Mouse (Mus musculus) midbrain, postnatal 0 days (tissue): Measurements from ENCODE around the gene Fbxo10. TPM values are rescaled to one million over a fixed set of nuclear protein-coding genes. Genes with fewer than 3 reads are reported as not detected.
"Not testable (repeated sequence)": the region's sequence is repeated elsewhere in the genome, so short reads cannot be mapped to it uniquely, and the experiment has no call there.

ENCODE experiments used
- ATAC-seq: fragments of 200-750 bp; cut with Nextera tagmentation; 2 replicates; pipeline ENCODE4 v1.8.0; 2017; ENCODE audit warnings: moderate number of reproducible peaks, mild to moderate bottlenecking, moderate TSS enrichment, moderate library complexity; ENCODE audit not compliant: low FRiP score
- DNase-seq: peaks from one replicate; pipeline ENCODE4 v3.0.0-alpha.2; 2015; ENCODE audit warnings: low spot score
- H3K27ac ChIP-seq: fragments of 300-500 bp; sonication (generic); 2 replicates; pipeline ENCODE4 v1.5.1; 2014; ENCODE audit warnings: low read depth, mild to moderate bottlenecking, low read length, mixed read lengths
- H3K27me3 ChIP-seq: fragments of 300-500 bp; sonication (generic); 2 replicates; pipeline ENCODE4 v1.6.1; 2014; ENCODE audit warnings: low read length, control low read depth, mixed read lengths; ENCODE audit not compliant: insufficient read depth
- H3K36me3 ChIP-seq: fragments of 300-500 bp; sonication (generic); 2 replicates; pipeline ENCODE4 v1.6.1; 2014; ENCODE audit warnings: low read length, control low read depth, mixed read lengths; ENCODE audit not compliant: insufficient read depth
- H3K4me1 ChIP-seq: fragments of 300-500 bp; sonication (generic); 2 replicates; pipeline ENCODE4 v1.6.1; 2014; ENCODE audit warnings: mild to moderate bottlenecking, control low read depth, antibody characterized with exemption, low read length, mixed read lengths; ENCODE audit not compliant: insufficient read depth
- H3K4me2 ChIP-seq: fragments of 300-500 bp; sonication (generic); 2 replicates; pipeline ENCODE4 v1.6.1; 2014; ENCODE audit warnings: low read depth, mild to moderate bottlenecking, low read length, mixed read lengths; ENCODE audit not compliant: poor library complexity, severe bottlenecking
- H3K4me3 ChIP-seq: fragments of 300-500 bp; sonication (generic); 2 replicates; pipeline ENCODE4 v1.5.1; 2014; ENCODE audit warnings: low read depth, mild to moderate bottlenecking, low read length, moderate library complexity
- H3K9ac ChIP-seq: fragments of 300-500 bp; sonication (generic); replicated peaks from 2 replicates; pipeline ENCODE4 v1.6.1; 2014; ENCODE audit warnings: mild to moderate bottlenecking, low read length, moderate library complexity, mixed read lengths; ENCODE audit not compliant: poor library complexity, severe bottlenecking
- H3K9me3 ChIP-seq: fragments of 300-500 bp; sonication (generic); 2 replicates; pipeline ENCODE4 v1.6.1; 2016; ENCODE audit warnings: low read length, control low read depth
- CTCF ChIP-seq: IDR thresholded peaks from 2 replicates; pipeline ENCODE4 v1.5.1; 2016; ENCODE audit warnings: antibody characterized with exemption, mild to moderate bottlenecking
- WGBS: fragments of 180-500 bp; shearing (Covaris S2); extraction: QIAGEN DNeasy Blood & Tissue Kit; methylation state at CpG from one replicate; pipeline ENCODE4 v1.1.7; 2014; 5-methylcytosine and 5-hydroxymethylcytosine counted together
- polyA plus RNA-seq: library from polyadenylated mRNA; unstranded; fragments of >200 nt; fragmentation: Nextera tagmentation; extraction: Ambion mirVana; gene quantifications from 2 replicates; pipeline ENCODE4 v1.2.1, GENCODE M21; 2015
- total RNA-seq: library from RNA; depleted of rRNA; stranded (reverse); fragments of >200 nt; gene quantifications from 2 replicates; pipeline ENCODE4 v1.2.3, GENCODE M21; 2014; rRNA removed

The Fbxo10 gene
- total and polyA plus RNA-seq, 2 experiments from 2014 or later: 13.7 to 24.6 TPM

DNA sequence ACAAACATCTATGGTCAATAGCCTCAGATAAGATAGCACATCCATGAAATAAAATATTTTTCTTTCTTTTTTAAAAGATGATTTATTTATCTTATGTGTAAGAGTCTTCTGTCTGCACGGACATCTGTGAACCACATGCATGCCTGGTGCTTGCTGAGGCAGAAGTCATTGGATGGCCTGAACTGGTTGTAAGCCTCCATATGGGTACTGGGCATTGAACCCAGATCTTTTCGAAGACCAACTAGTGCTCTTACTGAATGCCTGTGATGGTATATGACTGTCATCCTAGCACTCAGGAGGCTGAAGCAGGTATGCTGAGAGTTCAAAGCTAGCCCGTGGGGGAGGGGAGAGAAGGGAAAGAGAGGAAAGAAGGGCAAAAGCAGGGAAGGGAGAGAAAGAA lies 86.3 kb downstream of the Fbxo10 start:
- no peak for DNase-seq
- no peak overlapping the region for H3K9ac ChIP-seq
- H3K4me1 ChIP-seq: peaks cover 4% of the 10 kb centered on the region; the same call in 1 of the 2 replicates
- no peak for ATAC-seq
- H3K9me3 ChIP-seq: no peaks in the 10 kb centered on the region
- no peaks in the 10 kb centered on the region for H3K27me3 ChIP-seq
- H3K27ac ChIP-seq: no peak overlapping the region
- no peak overlapping the region for H3K4me3 ChIP-seq
- 77% methylated on average over 3 of the region's 3 CpGs for WGBS
- TF ChIP-seq CTCF: no peak
- H3K36me3 ChIP-seq: peaks cover 14% of the 10 kb centered on the region
- H3K4me2 ChIP-seq: no peak overlapping the region

DNA sequence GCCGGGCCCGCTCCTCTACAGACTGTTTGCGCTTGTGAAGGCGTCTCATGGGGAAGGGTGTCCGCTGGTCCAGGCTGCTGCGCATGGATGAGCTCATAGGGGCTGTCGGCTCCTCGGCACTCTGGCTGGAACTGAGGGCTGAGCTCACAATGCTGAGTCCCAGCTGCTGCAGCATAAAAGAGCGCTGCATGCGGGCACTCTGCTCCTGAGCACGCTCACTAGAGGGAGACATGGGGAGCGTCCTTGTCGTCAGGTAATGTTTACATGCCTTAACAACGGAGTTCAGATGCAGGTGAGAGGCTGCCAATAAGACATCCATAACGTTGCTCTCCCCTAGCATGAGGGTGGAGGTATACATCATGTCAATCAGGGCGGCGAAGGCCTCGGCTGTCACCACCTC lies 89.6 kb downstream of the Fbxo10 start:
- no peak overlapping the region for H3K4me2 ChIP-seq
- peaks cover 4% of the 10 kb centered on the region; the same call in 1 of the 2 replicates for H3K4me1 ChIP-seq
- ATAC-seq (no peak), DNase-seq (no peak)
- H3K9me3 ChIP-seq: no peaks in the 10 kb centered on the region
- H3K27me3 ChIP-seq: no peaks in the 10 kb centered on the region
- no peak overlapping the region for H3K4me3 ChIP-seq
- peaks cover 21% of the 10 kb centered on the region for H3K36me3 ChIP-seq
- no peak overlapping the region for H3K9ac ChIP-seq
- H3K27ac ChIP-seq: no peak overlapping the region
- TF ChIP-seq CTCF: no peak
- 82% methylated on average over 18 of the region's 18 CpGs for WGBS

DNA sequence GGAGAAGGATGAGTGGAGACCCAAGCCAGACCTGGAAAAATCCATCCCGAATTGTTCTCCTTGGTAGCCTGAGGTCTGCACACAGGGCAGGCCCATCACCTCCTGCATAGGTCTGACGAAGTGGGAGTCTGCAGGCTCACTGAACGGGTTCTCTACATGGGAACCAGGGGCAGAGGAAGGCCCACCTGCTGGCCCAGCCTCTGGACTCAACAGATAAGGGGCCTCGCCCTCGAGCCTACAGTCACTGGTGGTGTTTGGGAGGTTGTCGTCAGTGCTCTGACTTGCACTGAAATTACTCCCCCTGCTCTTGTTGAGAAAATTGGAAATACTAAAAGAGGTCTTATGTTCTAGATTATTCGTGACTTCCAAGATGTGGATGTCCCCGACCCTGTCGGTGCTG lies 90.6 kb downstream of the Fbxo10 start:
- DNase-seq (no peak), ATAC-seq (no peak)
- H3K9ac ChIP-seq: no peak overlapping the region
- H3K4me2 ChIP-seq: no peak overlapping the region
- H3K36me3 ChIP-seq: peaks cover 21% of the 10 kb centered on the region
- H3K4me1 ChIP-seq: peaks cover 4% of the 10 kb centered on the region; the same call in 1 of the 2 replicates
- no peak overlapping the region for H3K4me3 ChIP-seq
- no peaks in the 10 kb centered on the region for H3K9me3 ChIP-seq
- no peaks in the 10 kb centered on the region for H3K27me3 ChIP-seq
- no peak for TF ChIP-seq CTCF
- H3K27ac ChIP-seq: no peak overlapping the region
- WGBS: 93% methylated on average over 9 of the region's 9 CpGs

DNA sequence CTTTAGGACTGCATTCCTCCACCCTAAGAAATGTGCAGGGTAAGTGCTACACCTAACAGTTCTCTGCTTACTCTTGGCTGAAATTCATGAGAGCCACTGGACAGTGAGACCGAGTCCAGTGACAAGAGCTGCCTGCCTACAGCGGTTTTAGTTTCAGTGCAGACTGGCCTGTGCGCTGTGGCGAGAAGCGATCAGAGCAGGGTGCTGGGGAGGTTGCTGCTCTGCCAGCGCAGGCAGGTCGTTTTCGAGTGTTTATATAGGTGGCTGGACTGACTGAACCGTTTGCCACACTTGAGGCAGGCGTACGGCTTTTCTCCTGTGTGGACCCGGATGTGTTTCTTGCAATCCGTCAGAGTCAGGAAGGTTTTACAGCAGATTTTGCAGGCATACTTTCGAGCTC lies 91.2 kb downstream of the Fbxo10 start:
- not testable (repeated sequence) for H3K4me3 ChIP-seq, H3K4me2 ChIP-seq, H3K4me1 ChIP-seq, ATAC-seq, H3K27me3 ChIP-seq, DNase-seq, H3K27ac ChIP-seq, H3K9me3 ChIP-seq, H3K9ac ChIP-seq
- H3K36me3 ChIP-seq: peaks cover 21% of the 10 kb centered on the region
- WGBS: 89% methylated on average over 14 of the region's 14 CpGs

DNA sequence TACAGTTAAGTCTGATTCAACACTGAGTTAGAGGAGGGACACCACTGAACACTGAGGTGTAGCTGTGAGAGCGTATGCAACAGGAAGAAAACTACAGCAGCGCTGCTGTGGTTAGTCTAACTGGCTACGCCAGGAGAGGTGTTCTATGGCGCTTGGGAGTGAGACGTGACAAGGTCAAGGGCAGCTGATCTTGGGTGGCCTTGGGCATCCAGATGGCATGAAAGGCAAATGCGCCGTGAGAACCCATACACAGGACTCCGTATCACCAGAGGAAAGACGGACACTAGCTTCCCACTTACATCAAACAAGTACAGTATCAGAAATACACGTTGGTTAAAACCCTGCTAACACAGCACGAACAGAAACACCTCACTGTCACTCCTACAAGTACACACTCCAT lies 92.1 kb downstream of the Fbxo10 start:
- H3K9ac ChIP-seq, H3K4me3 ChIP-seq, H3K9me3 ChIP-seq, H3K4me1 ChIP-seq, ATAC-seq, H3K27ac ChIP-seq, H3K27me3 ChIP-seq, DNase-seq, H3K4me2 ChIP-seq: not testable (repeated sequence)
- H3K36me3 ChIP-seq: peaks cover 21% of the 10 kb centered on the region
- 93% methylated on average over 11 of the region's 11 CpGs for WGBS

DNA sequence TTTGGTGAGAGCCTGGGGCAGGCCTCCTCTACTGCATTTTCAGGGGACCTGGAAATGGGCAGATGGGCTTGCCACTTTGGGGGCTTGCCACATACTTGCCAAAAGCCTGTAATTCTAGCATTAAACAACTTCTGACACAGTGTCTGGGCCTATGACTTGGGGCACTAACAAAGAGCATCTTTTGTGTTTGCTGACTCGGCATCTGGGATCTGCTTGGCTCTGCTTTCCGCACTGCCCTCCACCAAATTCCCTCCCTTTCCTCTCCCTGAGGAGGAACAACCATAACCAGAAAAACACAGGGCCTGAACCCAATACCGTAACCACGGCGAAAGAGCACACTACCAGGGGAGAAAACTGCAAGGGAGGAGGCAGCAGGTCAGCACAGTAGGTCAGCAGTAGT lies 93.8 kb downstream of the Fbxo10 start:
- Histone ChIP-seq H3K9ac (no peak overlapping the region), H3K4me2 (no peak overlapping the region), H3K27me3 (no peaks in the 10 kb centered on the region), H3K9me3 (no peaks in the 10 kb centered on the region), H3K4me3 (no peak overlapping the region), H3K27ac (no peak overlapping the region), H3K36me3 (peaks cover 24% of the 10 kb centered on the region), H3K4me1 (no peaks in the 10 kb centered on the region)
- DNase-seq: no peak
- TF ChIP-seq CTCF: no peak
- no peak for ATAC-seq
- WGBS: 92% methylated on average over 5 of the region's 5 CpGs

Other genes with a start within 250 kb of the Fbxo10 start
- 14.5 and 18.2 TPM in 2 replicates for gene Grhpr, start 103.2 kb downstream of the Fbxo10 start, total RNA-seq
- 31.1 and 34.1 TPM in 2 replicates for gene Grhpr, start 103.2 kb downstream of the Fbxo10 start, polyA plus RNA-seq
- 57.3 and 57.6 TPM in 2 replicates for gene Zbtb5, start 72.2 kb downstream of the Fbxo10 start, total RNA-seq
- gene Zbtb5, start 72.2 kb downstream of the Fbxo10 start, polyA plus RNA-seq: 34.4 and 35.9 TPM in 2 replicates
- gene Polr1e, start 66.0 kb downstream of the Fbxo10 start, total RNA-seq: 12.0 and 17.2 TPM in 2 replicates
- gene Polr1e, start 66.0 kb downstream of the Fbxo10 start, polyA plus RNA-seq: 21.0 and 22.1 TPM in 2 replicates
- gene Tomm5, start 23.5 kb upstream of the Fbxo10 start, total RNA-seq: 109 and 128 TPM in 2 replicates
- 194 and 204 TPM in 2 replicates for gene Tomm5, start 23.5 kb upstream of the Fbxo10 start, polyA plus RNA-seq
- 5.9 and 9.6 TPM in 2 replicates for gene Frmpd1, start 100.3 kb upstream of the Fbxo10 start, total RNA-seq
- 3.0 and 3.2 TPM in 2 replicates for gene Frmpd1, start 100.3 kb upstream of the Fbxo10 start, polyA plus RNA-seq
- 9.7 and 12.5 TPM in 2 replicates for gene Trmt10b, start 212.5 kb upstream of the Fbxo10 start, total RNA-seq
- 22.2 and 23.3 TPM in 2 replicates for gene Trmt10b, start 212.5 kb upstream of the Fbxo10 start, polyA plus RNA-seq